Mouse (Mus musculus): ENCODE results near the gene Sync. TPM values are rescaled to one million over a fixed set of nuclear protein-coding genes. Genes with fewer than 3 reads are reported as not detected.

Gene Sync
- polyA plus RNA-seq, 1 experiment from 2014 or later, result 0.24 TPM

DNA sequence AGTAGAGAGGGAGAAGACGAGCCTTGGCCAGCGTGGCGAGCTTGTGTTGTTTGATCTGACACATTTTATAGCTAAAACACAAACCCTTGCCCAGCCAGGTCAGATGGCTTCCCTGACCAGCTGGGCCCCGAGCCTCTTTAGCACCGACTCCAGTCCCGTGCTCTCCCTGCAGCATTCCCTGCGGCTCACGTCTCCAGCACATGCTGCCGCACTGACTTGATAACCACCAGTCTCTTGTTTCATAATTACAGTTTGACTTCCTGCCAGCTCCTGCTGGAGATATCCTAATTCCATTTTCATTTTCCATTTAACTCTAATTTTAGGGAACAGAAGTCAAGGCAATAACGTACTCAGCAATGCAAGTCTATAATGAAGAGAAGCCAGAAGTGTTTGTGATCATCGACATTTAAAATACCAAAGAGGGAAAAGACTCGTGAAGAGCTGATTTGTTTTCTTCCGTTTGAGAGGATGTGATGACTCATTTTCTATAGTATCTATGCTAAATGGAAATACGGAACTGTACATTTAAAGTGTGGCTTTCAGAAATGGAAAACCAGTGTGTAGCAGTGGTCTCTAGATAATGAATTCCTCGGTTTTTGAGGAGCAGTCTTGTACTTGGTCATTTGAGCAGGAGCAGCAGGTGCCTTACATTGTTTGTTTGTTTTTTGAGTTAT is 59.2 kb downstream of the Sync start:
- Histone ChIP-seq H3K9ac (ENCODE audit: low read length) (no peak overlapping the region), H3K27me3 (replicated peaks; ENCODE audit: control insufficient read depth, insufficient read depth, low read length) (no peaks in the 10 kb centered on the region), H3K9me3 (replicated peaks; ENCODE audit: control insufficient read depth, low read length) (no peaks in the 10 kb centered on the region), H3K4me1 (ENCODE audit: control insufficient read depth, insufficient read depth, low read length) (no peaks in the 10 kb centered on the region), H3K4me2 (ENCODE audit: low read length) (no peak overlapping the region), H3K4me3 (ENCODE audit: low read depth, low read length) (no peak overlapping the region), H3K36me3 (ENCODE audit: control insufficient read depth, insufficient read depth, low read length) (peaks cover 41% of the 10 kb centered on the region), H3K27ac (ENCODE audit: low read depth, low read length) (no peak overlapping the region)
- ATAC-seq (no peak), DNase-seq (ENCODE audit: low spot score) (peak; percentile 13)
- WGBS, result 89% methylated on average over 15 of the region's 15 CpGs

DNA sequence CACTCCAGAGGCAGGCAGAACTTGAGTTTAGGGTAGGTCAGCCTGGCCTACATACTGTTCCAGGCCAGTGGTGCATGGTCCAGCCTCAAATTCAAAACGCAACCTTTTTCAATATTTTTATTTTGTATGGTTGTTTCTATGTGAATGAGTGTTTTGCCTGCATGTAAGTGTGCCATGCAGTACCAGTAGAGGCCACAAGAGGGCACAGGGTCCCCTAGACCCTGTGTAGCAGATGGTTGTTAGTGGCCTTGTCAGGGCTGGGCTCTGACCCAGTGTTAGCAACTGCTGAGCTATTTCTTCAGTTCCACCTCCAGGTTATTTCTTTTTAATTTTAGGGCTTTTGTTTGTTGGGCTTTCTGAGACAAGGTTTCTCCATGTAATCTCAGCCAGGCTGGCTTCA is 63.2 kb downstream of the Sync start:
- Histone ChIP-seq H3K4me3 (ENCODE audit: low read depth, low read length) (no peak overlapping the region), H3K4me1 (ENCODE audit: control insufficient read depth, insufficient read depth, low read length) (no peaks in the 10 kb centered on the region), H3K27me3 (replicated peaks; ENCODE audit: control insufficient read depth, insufficient read depth, low read length) (no peaks in the 10 kb centered on the region), H3K4me2 (ENCODE audit: low read length) (no peak overlapping the region), H3K9ac (ENCODE audit: low read length) (no peak overlapping the region), H3K9me3 (replicated peaks; ENCODE audit: control insufficient read depth, low read length) (no peaks in the 10 kb centered on the region), H3K36me3 (ENCODE audit: control insufficient read depth, insufficient read depth, low read length) (peaks cover 38% of the 10 kb centered on the region), H3K27ac (ENCODE audit: low read depth, low read length) (no peak overlapping the region)
- DNase-seq (ENCODE audit: low spot score) (peak; percentile 90), ATAC-seq (peak; percentile 81)
- WGBS, result 6% methylated on average over 1 of the region's 1 CpGs

DNA sequence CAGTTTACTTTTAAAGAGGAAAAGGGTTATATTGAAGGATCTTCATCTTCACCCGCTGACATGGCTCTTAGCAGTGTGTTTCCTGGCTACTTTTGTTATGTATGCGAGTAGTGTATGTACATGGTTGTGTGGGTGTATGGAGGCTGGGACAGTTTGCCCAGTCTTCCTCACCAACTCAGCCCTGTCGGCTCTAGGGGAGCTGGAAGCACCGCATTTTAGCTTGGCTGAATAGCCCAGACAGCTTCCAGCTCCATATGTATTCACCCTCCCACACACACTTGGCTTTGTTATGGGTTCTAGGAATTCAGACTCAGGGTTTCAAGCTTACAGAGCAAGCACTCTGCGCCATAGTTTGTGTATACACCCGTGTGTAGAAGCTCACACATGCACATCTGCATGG is 63.7 kb downstream of the Sync start:
- no peaks in the 10 kb centered on the region for H3K9me3 ChIP-seq (replicated peaks; ENCODE audit: control insufficient read depth, low read length)
- WGBS, result 72% methylated on average over 6 of the region's 6 CpGs
- H3K9ac ChIP-seq (ENCODE audit: low read length), result no peak overlapping the region
- no peaks in the 10 kb centered on the region for H3K4me1 ChIP-seq (ENCODE audit: control insufficient read depth, insufficient read depth, low read length)
- H3K27ac ChIP-seq (ENCODE audit: low read depth, low read length), result no peak overlapping the region
- ATAC-seq, result 0 out of 2 replicates have a peak, but pooled peaks have one; percentile 32
- no peak overlapping the region for H3K4me3 ChIP-seq (ENCODE audit: low read depth, low read length)
- H3K36me3 ChIP-seq (ENCODE audit: control insufficient read depth, insufficient read depth, low read length), result peaks cover 40% of the 10 kb centered on the region
- no peak for DNase-seq (ENCODE audit: low spot score)
- H3K4me2 ChIP-seq (ENCODE audit: low read length), result no peak overlapping the region
- no peaks in the 10 kb centered on the region for H3K27me3 ChIP-seq (replicated peaks; ENCODE audit: control insufficient read depth, insufficient read depth, low read length)

DNA sequence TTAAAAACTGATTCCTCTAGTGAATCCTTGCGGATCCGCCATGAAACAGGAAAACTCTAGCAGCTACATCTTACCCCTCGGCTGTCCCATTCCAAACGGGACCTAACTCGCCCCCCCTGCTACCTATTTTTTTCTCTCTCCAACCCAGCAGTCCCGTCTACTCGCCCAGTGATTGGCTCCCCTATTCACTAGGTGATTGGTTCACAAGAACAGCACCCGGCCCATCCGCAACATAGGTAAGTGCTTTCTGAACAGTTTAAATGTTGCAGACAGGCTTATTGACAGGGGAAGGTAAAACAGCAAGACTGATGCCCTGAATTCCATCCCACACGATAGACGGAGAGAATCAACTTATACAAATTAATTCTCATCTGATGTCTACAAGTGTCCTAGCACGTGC is 65.8 kb downstream of the Sync start:
- peaks cover 42% of the 10 kb centered on the region for H3K36me3 ChIP-seq (ENCODE audit: control insufficient read depth, insufficient read depth, low read length)
- no peak for ATAC-seq
- 93% methylated on average over 12 of the region's 12 CpGs for WGBS

DNA sequence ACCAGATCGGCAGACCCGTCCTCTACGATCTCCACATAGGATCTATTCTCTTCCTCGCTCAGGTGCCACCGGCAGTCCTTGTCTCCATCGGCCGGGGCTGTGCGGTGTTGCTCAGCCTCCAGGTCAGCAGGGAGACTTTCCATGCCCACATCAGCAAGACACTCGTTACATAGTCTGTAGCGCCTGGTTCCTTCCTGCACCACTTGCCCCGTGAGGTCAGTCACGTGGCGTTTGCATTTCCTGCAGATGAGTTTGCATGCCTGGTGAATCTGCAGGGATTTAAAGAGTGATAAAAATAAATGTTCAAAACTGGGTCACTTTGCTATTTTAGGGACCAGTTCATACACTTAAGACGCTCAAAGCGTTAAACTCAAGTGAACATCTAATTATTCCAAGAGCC is 66.8 kb downstream of the Sync start:
- 85% methylated on average over 15 of the region's 15 CpGs for WGBS
- Histone ChIP-seq H3K9me3 (replicated peaks; ENCODE audit: control insufficient read depth, low read length) (no peaks in the 10 kb centered on the region), H3K36me3 (ENCODE audit: control insufficient read depth, insufficient read depth, low read length) (peaks cover 44% of the 10 kb centered on the region), H3K9ac (ENCODE audit: low read length) (no peak overlapping the region), H3K4me3 (ENCODE audit: low read depth, low read length) (no peak overlapping the region), H3K4me2 (ENCODE audit: low read length) (no peak overlapping the region), H3K27ac (ENCODE audit: low read depth, low read length) (no peak overlapping the region), H3K27me3 (replicated peaks; ENCODE audit: control insufficient read depth, insufficient read depth, low read length) (no peaks in the 10 kb centered on the region), H3K4me1 (ENCODE audit: control insufficient read depth, insufficient read depth, low read length) (no peaks in the 10 kb centered on the region)
- no peak for DNase-seq (ENCODE audit: low spot score)
- no peak for ATAC-seq

More for the DNA sequence above, 65.8 kb downstream of the Sync start:
- no peaks in the 10 kb centered on the region for H3K27me3 ChIP-seq (replicated peaks; ENCODE audit: control insufficient read depth, insufficient read depth, low read length)
- H3K4me2 ChIP-seq (ENCODE audit: low read length), result no peak overlapping the region
- no peak overlapping the region for H3K27ac ChIP-seq (ENCODE audit: low read depth, low read length)
- H3K9ac ChIP-seq (ENCODE audit: low read length), result no peak overlapping the region
- no peaks in the 10 kb centered on the region for H3K9me3 ChIP-seq (replicated peaks; ENCODE audit: control insufficient read depth, low read length)
- H3K4me1 ChIP-seq (ENCODE audit: control insufficient read depth, insufficient read depth, low read length), result no peaks in the 10 kb centered on the region
- H3K4me3 ChIP-seq (ENCODE audit: low read depth, low read length), result no peak overlapping the region
- no peak for DNase-seq (ENCODE audit: low spot score)

DNA sequence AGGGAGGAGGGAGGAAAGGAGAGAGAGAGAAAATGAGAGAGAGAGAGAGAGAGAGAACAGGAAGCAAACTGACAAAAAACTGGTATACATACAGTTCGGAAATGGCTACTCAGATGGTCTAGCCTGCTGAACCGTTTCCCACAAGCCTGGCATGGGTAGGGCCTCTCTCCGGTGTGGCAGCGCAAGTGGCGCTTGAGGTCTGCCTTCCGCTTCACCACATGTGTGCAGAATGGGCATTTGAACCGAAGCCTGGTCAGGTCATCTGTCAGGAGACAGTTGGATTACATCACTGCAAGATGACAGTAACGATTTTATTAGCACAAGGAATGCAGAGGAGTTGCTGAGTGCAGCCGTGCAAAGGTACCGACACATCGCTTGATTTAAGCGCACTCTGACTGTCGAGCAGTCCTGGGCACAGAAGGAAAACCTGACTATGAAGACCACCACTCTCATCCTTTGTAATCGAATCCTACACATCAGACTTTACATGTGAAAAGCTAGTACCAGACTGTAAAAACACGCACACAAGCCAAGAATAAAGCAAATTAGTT is 70.3 kb downstream of the Sync start:
- no peaks in the 10 kb centered on the region for H3K27me3 ChIP-seq (replicated peaks; ENCODE audit: control insufficient read depth, insufficient read depth, low read length)
- ATAC-seq, result no peak
- no peak overlapping the region for H3K27ac ChIP-seq (ENCODE audit: low read depth, low read length)
- no peaks in the 10 kb centered on the region for H3K4me1 ChIP-seq (ENCODE audit: control insufficient read depth, insufficient read depth, low read length)
- H3K9me3 ChIP-seq (replicated peaks; ENCODE audit: control insufficient read depth, low read length), result no peaks in the 10 kb centered on the region
- WGBS, result 92% methylated on average over 15 of the region's 15 CpGs
- peaks cover 51% of the 10 kb centered on the region for H3K36me3 ChIP-seq (ENCODE audit: control insufficient read depth, insufficient read depth, low read length)
- no peak overlapping the region for H3K4me2 ChIP-seq (ENCODE audit: low read length)
- no peak for DNase-seq (ENCODE audit: low spot score)
- no peak overlapping the region for H3K4me3 ChIP-seq (ENCODE audit: low read depth, low read length)
- H3K9ac ChIP-seq (ENCODE audit: low read length), result no peak overlapping the region

Small RNA genes lying within 50 kb of the gene (microRNA-seq; reads per million reads assigned to microRNA genes)
- gene Gm22994, result not detected

Other genes starting within 250 kb of the Sync start
- gene Rnf19b, start 229.3 kb upstream of the Sync start, polyA plus RNA-seq (2014; fragmentation: Nextera tagmentation; extraction: Ambion mirVana), result 20.1 and 20.5 TPM in 2 replicates
- gene Tmem54, start 182.1 kb upstream of the Sync start, polyA plus RNA-seq (2014; fragmentation: Nextera tagmentation; extraction: Ambion mirVana), result not detected in 2 replicates
- gene Hpca, start 165.6 kb upstream of the Sync start, polyA plus RNA-seq (2014; fragmentation: Nextera tagmentation; extraction: Ambion mirVana), result 16.8 and 23.1 TPM in 2 replicates
- gene Fndc5, start 150.6 kb upstream of the Sync start, polyA plus RNA-seq (2014; fragmentation: Nextera tagmentation; extraction: Ambion mirVana), result 1.3 and 1.7 TPM in 2 replicates
- gene S100pbp, start 97.9 kb upstream of the Sync start, polyA plus RNA-seq (2014; fragmentation: Nextera tagmentation; extraction: Ambion mirVana), result 9.7 and 11.8 TPM in 2 replicates
- 110 and 126 TPM in 2 replicates for gene Yars, start 97.9 kb upstream of the Sync start, polyA plus RNA-seq (2014; fragmentation: Nextera tagmentation; extraction: Ambion mirVana)
- gene C77080, start 26.2 kb upstream of the Sync start, polyA plus RNA-seq (2014; fragmentation: Nextera tagmentation; extraction: Ambion mirVana), result 3.6 and 4.2 TPM in 2 replicates
- gene Rbbp4, start 47.8 kb downstream of the Sync start, polyA plus RNA-seq (2014; fragmentation: Nextera tagmentation; extraction: Ambion mirVana), result 428 and 447 TPM in 2 replicates
- gene Zbtb8os, start 48.1 kb downstream of the Sync start, polyA plus RNA-seq (2014; fragmentation: Nextera tagmentation; extraction: Ambion mirVana), result 27.7 and 37.1 TPM in 2 replicates
- 5.8 and 6.6 TPM in 2 replicates for gene Zbtb8a, start 90.5 kb downstream of the Sync start, polyA plus RNA-seq (2014; fragmentation: Nextera tagmentation; extraction: Ambion mirVana)
- gene Zbtb8b, start 153.2 kb downstream of the Sync start, polyA plus RNA-seq (2014; fragmentation: Nextera tagmentation; extraction: Ambion mirVana), result 6.5 and 8.0 TPM in 2 replicates
- gene Bsdc1, start 174.0 kb downstream of the Sync start, polyA plus RNA-seq (2014; fragmentation: Nextera tagmentation; extraction: Ambion mirVana), result 35.4 and 38.1 TPM in 2 replicates
- gene Tssk3, start 203.4 kb downstream of the Sync start, polyA plus RNA-seq (2014; fragmentation: Nextera tagmentation; extraction: Ambion mirVana), result 0.28 TPM in 1 of 2 replicates, not detected in the other
- not detected in 2 replicates for gene Fam229a, start 203.6 kb downstream of the Sync start, polyA plus RNA-seq (2014; fragmentation: Nextera tagmentation; extraction: Ambion mirVana)
- gene Marcksl1, start 226.0 kb downstream of the Sync start, polyA plus RNA-seq (2014; fragmentation: Nextera tagmentation; extraction: Ambion mirVana), result 1,632 and 1,731 TPM in 2 replicates

Measured in forebrain, embryonic 14.5 days (tissue).